Mouse (Mus musculus) cortical plate, adult 2 months (tissue): ENCODE measurements around the gene Sarm1.

ENCODE experiments used
- CTCF ChIP-seq: fragments of 200-500 bp; IDR thresholded peaks from 2 replicates; pipeline ENCODE4 v1.5.1; 2011; ENCODE audit warnings: mild to moderate bottlenecking, control low read depth, low read length; ENCODE audit not compliant: insufficient read depth; ENCODE audit errors: extremely low read depth
- POLR2A ChIP-seq: fragments of 200-500 bp; IDR thresholded peaks from 2 replicates; pipeline ENCODE4 v1.6.1; 2011; ENCODE audit warnings: mild to moderate bottlenecking, low read length, control low read depth; ENCODE audit not compliant: insufficient read depth; ENCODE audit errors: extremely low read depth

GRCm38 (mm10) chr11:78466242-78466912 lies 31.2 kb downstream of the Sarm1 start:
- TF ChIP-seq CTCF (no peak), POLR2A (no peak)
